Mouse (Mus musculus) stomach, embryonic 14.5 days (tissue): ENCODE results near the gene Clock. TPM values are rescaled to one million over a fixed set of nuclear protein-coding genes. Genes with fewer than 3 reads are reported as not detected.

Experiments
- ATAC-seq: fragments of 200-750 bp; cut with Nextera tagmentation; 2 replicates; pipeline ENCODE4 v1.8.0; 2017; ENCODE audit warnings: low read depth, moderate TSS enrichment; ENCODE audit not compliant: insufficient number of reproducible peaks, insufficient read depth, low FRiP score
- H3K27ac ChIP-seq: fragments of 300-500 bp; sonication (generic); 2 replicates; pipeline ENCODE4 v1.5.1; 2014; ENCODE audit warnings: mild to moderate bottlenecking, low read length, moderate library complexity, mixed read lengths
- H3K27me3 ChIP-seq: fragments of 300-500 bp; sonication (generic); 2 replicates; pipeline ENCODE4 v1.6.1; 2014; ENCODE audit warnings: low read length, control low read depth, mixed read lengths; ENCODE audit not compliant: control insufficient read depth, insufficient read depth
- H3K36me3 ChIP-seq: fragments of 300-500 bp; sonication (generic); 2 replicates; pipeline ENCODE4 v1.6.1; 2014; ENCODE audit warnings: mild to moderate bottlenecking, control low read depth, low read length, moderate library complexity, mixed read lengths; ENCODE audit not compliant: control insufficient read depth, insufficient read depth
- H3K4me1 ChIP-seq: fragments of 300-500 bp; sonication (generic); 2 replicates; pipeline ENCODE4 v1.6.1; 2014; ENCODE audit warnings: low read length, control low read depth, mixed read lengths; ENCODE audit not compliant: control insufficient read depth, insufficient read depth
- H3K4me2 ChIP-seq: fragments of 300-500 bp; sonication (generic); replicated peaks from 2 replicates; pipeline ENCODE4 v1.6.1; 2014; ENCODE audit warnings: low read depth, low read length, control low read depth
- H3K4me3 ChIP-seq: fragments of 300-500 bp; sonication (generic); 2 replicates; pipeline ENCODE4 v1.5.1; 2014; ENCODE audit warnings: low read depth, low read length, control low read depth
- H3K9ac ChIP-seq: fragments of 300-500 bp; sonication (generic); replicated peaks from 2 replicates; pipeline ENCODE4 v1.6.1; 2014; ENCODE audit warnings: low read depth, mild to moderate bottlenecking, control low read depth, low read length, moderate library complexity, mixed read lengths
- H3K9me3 ChIP-seq: fragments of 300-500 bp; sonication (generic); 2 replicates; pipeline ENCODE4 v1.6.1; 2016; ENCODE audit warnings: low read depth, low read length, control low read depth; ENCODE audit not compliant: control insufficient read depth
- WGBS: fragments of 180-500 bp; shearing (Covaris S2); extraction: QIAGEN DNeasy Blood & Tissue Kit; methylation state at CpG from one replicate; pipeline ENCODE4 v1.1.7; 2014; 5-methylcytosine and 5-hydroxymethylcytosine counted together
- polyA plus RNA-seq: library from polyadenylated mRNA; unstranded; fragments of >200 nt; fragmentation: Nextera tagmentation; extraction: Ambion mirVana; gene quantifications from 2 replicates; pipeline ENCODE4 v1.2.1, GENCODE M21; 2014

The Clock gene
- 20.6 and 21.1 TPM in 2 replicates for polyA plus RNA-seq

DNA sequence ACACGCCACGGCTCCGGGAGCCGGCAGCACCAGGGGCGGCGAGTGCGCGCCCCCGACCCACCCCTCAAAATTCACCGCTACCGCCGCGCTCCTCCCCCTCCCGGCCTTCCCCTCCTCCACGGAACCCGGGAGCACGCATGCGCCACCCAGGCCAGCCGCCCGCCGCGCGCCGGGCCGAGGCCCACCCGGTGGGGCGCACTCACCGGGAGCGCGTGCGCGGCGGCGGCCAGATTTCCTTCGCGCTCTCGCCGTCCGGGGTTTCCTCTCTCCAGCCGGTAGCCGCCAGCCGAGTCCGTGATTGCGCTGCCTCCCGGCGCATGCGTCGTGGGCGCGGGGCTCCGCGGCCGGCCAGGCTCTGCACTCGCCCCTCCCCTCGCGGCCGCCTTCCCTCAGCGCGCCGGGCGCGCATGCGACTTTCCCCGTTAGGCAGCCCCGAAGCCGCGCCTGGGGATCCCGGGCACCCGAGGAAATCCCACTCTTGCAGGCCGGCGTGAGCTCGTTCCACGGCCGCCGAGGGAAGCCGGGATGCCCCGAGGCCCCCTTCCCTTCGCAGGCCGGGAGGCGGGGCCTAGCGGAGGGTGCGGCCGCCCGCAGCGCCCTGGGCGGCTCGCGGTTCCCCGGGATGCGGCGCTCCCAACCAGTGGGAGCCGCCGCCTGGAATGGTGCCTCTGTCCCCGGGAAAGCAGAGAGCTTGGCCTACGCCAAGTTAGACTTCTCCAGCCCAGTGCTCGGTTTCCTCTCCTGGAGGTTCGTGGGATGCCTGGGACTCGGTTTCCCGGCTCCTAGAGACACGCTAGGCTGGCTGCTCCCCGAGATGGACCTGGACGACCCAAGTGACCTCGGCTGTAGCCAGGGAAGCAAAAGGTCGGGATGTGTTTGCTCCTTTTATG lies at the start of gene Clock:
TSS of gene Clock (minus strand) at position 341 of the 890 bp plus-strand sequence.
- Histone ChIP-seq H3K4me3 (peak within 1 kb of the TSS; percentile 99), H3K27ac (peak within 1 kb of the TSS; percentile 97), H3K4me1 (peaks cover 8% of the 10 kb centered on the region; the same call in 1 of the 2 replicates), H3K27me3 (no peaks in the 10 kb centered on the region), H3K9me3 (no peaks in the 10 kb centered on the region), H3K36me3 (no peaks in the 10 kb centered on the region), H3K4me2 (peak within 1 kb of the TSS; percentile 88), H3K9ac (peak within 1 kb of the TSS; percentile 94)
- WGBS: 1% methylated on average over 75 of the region's 104 CpGs
- peak; percentile 86 for ATAC-seq

DNA sequence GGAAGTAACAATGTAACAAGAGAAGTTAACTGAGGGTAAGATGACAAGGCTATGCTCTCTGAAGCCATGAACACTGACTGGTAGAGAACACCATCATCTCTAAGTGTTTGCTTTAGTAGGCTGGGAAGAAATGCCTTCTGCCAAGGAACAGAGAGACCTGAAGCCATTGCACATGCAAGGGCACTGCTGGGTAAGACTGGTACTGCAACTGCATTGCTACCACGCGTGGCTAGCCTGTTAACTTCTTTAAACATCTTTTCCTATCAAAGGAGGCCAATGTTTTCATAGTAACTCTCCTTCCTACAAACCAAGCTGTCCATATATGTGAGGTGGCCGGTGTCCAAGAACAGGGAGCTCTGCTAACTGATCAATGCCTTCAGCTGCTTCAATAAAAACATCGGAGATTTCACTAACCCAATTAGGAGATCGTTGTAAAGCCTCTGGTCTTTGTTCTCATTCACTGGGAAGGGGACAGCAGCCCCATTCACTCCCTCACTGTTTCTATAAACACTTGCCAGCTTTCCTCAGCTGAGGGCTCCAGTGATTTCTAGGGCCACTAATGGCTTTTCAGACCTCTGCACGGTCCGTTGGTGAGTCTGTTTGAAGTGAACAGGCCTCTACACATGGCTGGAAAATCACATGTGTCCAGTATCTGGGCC lies 47.5 kb upstream of the Clock start:
- no peak for ATAC-seq
- no peaks in the 10 kb centered on the region for H3K9me3 ChIP-seq

DNA sequence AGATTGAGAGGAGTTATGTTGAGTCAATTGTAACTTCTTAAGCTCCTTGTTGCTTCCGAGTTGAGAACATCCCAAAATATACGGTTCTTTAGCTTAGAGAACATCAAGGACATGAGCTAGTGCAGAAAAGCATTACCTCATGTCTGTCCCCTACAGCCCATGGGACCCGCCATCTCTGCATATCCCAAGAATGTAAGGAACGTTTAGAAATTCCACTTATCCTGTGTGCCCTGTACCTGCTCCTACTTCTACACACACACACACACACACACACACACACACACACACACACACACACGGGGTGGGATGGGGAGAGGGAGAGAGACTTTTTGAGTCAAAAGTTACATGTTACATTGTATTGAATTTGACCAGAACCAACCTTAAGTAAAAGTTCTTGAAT lies 46.9 kb upstream of the Clock start:
- H3K4me3 ChIP-seq: no peak overlapping the region
- H3K9ac ChIP-seq: no peak overlapping the region
- H3K9me3 ChIP-seq: no peaks in the 10 kb centered on the region
- H3K4me1 ChIP-seq: no peaks in the 10 kb centered on the region
- H3K4me2 ChIP-seq: no peak overlapping the region
- no peak for ATAC-seq
- H3K27ac ChIP-seq: no peak overlapping the region
- H3K27me3 ChIP-seq: no peaks in the 10 kb centered on the region
- WGBS: 78% methylated on average over 5 of the region's 5 CpGs
- H3K36me3 ChIP-seq: no peaks in the 10 kb centered on the region

More for the DNA sequence above, 47.5 kb upstream of the Clock start:
- 53% methylated on average over 7 of the region's 7 CpGs for WGBS
- no peak overlapping the region for H3K4me3 ChIP-seq
- H3K27ac ChIP-seq: no peak overlapping the region
- H3K4me2 ChIP-seq: no peak overlapping the region
- H3K4me1 ChIP-seq: no peaks in the 10 kb centered on the region
- H3K27me3 ChIP-seq: no peaks in the 10 kb centered on the region
- no peak overlapping the region for H3K9ac ChIP-seq
- H3K36me3 ChIP-seq: no peaks in the 10 kb centered on the region

DNA sequence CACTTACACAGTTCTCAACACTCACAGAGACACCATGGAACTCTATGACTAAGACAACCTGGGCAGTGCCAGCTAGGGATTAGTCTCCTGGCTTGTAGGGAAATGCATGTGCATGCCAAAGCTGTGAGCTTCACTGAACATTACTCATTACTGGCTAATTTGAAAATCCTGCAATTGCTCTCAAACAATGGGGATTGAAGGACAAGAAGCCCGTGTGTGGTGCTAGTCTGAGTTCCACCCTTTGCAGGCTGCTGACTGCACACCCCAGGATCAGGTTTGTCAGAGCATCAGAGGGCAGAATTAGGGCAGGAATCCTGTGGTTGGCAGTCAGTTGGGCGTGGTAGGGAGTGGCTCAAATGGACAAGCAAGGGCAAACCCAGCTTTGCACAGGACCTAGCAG lies 41.5 kb upstream of the Clock start:
- Histone ChIP-seq H3K27ac (no peak overlapping the region), H3K4me2 (no peak overlapping the region), H3K4me1 (no peaks in the 10 kb centered on the region), H3K4me3 (no peak overlapping the region), H3K9ac (no peak overlapping the region), H3K9me3 (no peaks in the 10 kb centered on the region), H3K27me3 (no peaks in the 10 kb centered on the region), H3K36me3 (no peaks in the 10 kb centered on the region)
- WGBS: 49% methylated on average over 2 of the region's 2 CpGs
- ATAC-seq: no peak

DNA sequence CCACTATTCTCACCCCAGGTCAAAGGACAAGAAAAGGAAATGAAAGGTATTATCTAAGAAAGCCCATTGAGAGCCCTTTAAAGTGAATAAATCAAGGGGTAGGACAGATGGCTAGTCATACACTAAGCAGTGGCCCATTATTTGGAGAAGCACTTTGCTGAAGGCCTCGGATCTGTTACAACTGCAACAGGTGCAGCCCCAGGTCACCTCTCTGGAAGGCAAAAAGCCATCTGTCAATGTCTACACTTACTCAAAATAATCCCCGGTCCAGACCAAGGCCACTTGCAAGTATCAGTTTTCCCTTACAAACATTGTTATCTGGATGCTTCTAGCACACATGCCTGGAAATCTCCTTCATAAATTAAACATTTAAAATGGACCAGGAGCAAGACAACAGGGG lies 36.3 kb upstream of the Clock start:
- no peak for ATAC-seq
- Histone ChIP-seq H3K27ac (no peak overlapping the region), H3K27me3 (no peaks in the 10 kb centered on the region), H3K9ac (no peak overlapping the region), H3K36me3 (no peaks in the 10 kb centered on the region), H3K4me2 (no peak overlapping the region), H3K4me1 (no peaks in the 10 kb centered on the region), H3K4me3 (no peak overlapping the region), H3K9me3 (no peaks in the 10 kb centered on the region)
- WGBS: 4% methylated on average over 2 of the region's 2 CpGs

DNA sequence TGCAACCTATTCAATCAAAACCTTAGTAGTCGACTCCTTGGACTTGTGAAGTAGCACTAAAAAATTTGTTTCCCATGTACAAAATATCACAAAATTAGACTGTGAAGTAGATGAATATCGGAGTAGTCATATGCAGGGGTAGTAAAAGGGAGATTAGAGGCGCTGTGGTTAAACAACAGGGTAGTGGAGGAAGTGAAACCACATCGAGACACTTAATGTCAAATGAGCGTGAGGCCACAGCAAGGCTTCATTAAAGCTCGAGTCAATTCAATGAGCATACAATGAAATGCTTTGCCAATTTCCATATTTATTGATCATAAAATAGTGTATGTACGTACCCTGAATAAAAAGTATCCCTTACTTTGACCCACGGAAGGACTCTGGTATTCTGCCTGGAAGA lies 32.5 kb upstream of the Clock start:
- no peak overlapping the region for H3K9ac ChIP-seq
- 86% methylated on average over 8 of the region's 8 CpGs for WGBS
- H3K4me1 ChIP-seq: no peaks in the 10 kb centered on the region
- H3K9me3 ChIP-seq: no peaks in the 10 kb centered on the region
- no peak overlapping the region for H3K4me2 ChIP-seq
- no peaks in the 10 kb centered on the region for H3K27me3 ChIP-seq
- no peak overlapping the region for H3K27ac ChIP-seq
- no peak overlapping the region for H3K4me3 ChIP-seq
- H3K36me3 ChIP-seq: no peaks in the 10 kb centered on the region
- no peak for ATAC-seq

DNA sequence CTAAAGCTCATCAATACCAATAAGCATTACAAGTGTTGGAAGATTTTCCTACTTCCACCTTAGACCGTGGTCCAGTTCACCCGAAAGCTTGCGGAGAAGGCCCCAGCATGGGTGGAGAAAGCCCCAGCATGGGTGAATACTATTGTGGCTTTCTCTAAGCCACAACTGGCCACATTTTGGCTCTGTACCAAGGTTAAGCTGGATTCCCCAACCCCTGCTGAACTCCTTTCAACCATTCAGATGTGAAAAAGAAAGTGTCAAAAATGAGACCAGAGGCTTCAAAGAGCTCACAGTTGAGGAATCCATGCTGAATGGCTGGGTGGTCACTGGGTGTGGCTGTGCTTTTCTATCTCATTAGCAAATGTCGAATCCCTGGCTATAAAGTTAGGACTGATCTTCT lies 29.2 kb upstream of the Clock start:
- no peak overlapping the region for H3K27ac ChIP-seq
- ATAC-seq: no peak
- H3K4me1 ChIP-seq: no peaks in the 10 kb centered on the region
- H3K27me3 ChIP-seq: no peaks in the 10 kb centered on the region
- no peaks in the 10 kb centered on the region for H3K9me3 ChIP-seq
- H3K4me2 ChIP-seq: no peak overlapping the region
- no peak overlapping the region for H3K9ac ChIP-seq
- H3K4me3 ChIP-seq: no peak overlapping the region
- 86% methylated on average over 4 of the region's 4 CpGs for WGBS
- H3K36me3 ChIP-seq: no peaks in the 10 kb centered on the region

DNA sequence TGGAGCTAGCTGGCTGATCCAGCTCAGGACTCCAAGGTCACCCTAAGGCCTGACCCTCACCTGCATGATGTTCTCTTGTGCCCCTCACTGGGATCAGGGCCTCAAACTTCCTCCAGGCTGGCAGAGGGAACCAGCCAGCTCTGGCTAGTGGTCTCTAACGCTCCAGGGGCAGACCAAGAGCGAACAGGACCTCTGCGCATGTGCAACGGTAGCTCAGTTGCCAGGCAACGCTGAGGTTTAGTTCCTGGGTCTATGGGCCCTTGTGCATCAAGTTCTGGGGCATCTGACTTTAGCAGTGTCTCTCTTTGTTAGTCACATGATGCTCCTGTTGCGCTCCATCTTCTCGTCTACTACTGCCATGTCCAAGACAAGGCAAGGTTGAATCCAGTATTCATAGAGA lies 26.4 kb upstream of the Clock start, which contains the start of gene Pdcl2:
TSS of gene Pdcl2 (minus strand) at position 204 of the 400 bp plus-strand sequence.
- no peaks in the 10 kb centered on the region for H3K9me3 ChIP-seq
- H3K27me3 ChIP-seq: no peaks in the 10 kb centered on the region
- no peak within 1 kb of the TSS for H3K4me3 ChIP-seq
- no peak within 1 kb of the TSS for H3K9ac ChIP-seq
- no peak within 1 kb of the TSS for H3K27ac ChIP-seq
- no peaks in the 10 kb centered on the region for H3K4me1 ChIP-seq
- ATAC-seq: no peak
- 90% methylated on average over 7 of the region's 7 CpGs for WGBS
- H3K36me3 ChIP-seq: no peaks in the 10 kb centered on the region
- no peak within 1 kb of the TSS for H3K4me2 ChIP-seq
